Mouse (Mus musculus): ENCODE data around the gene Ccdc42.

The Ccdc42 gene

GRCm38 (mm10) chr11:68586721-68587120 lies at the start of gene Ccdc42:
TSS of gene Ccdc42 (plus strand) at chr11:68587021.
- DNase-seq: no peak

GRCm38 (mm10) chr11:68539621-68540020 lies 47.2 kb upstream of the Ccdc42 start:
- no peak for DNase-seq

GRCm38 (mm10) chr11:68544554-68544953 lies 42.3 kb upstream of the Ccdc42 start:
- DNase-seq: no peak

- no peak for DNase-seq
These were observed 41.6 kb upstream of the Ccdc42 start for GRCm38 (mm10) chr11:68545172-68545571.

- DNase-seq: no peak
These were observed 41.1 kb upstream of the Ccdc42 start for GRCm38 (mm10) chr11:68545682-68546222.

- no peak for DNase-seq
These were observed 39.3 kb upstream of the Ccdc42 start for GRCm38 (mm10) chr11:68547484-68547883.

GRCm38 (mm10) chr11:68549597-68549996 lies 37.2 kb upstream of the Ccdc42 start:
- no peak for DNase-seq

GRCm38 (mm10) chr11:68550358-68550757 lies 36.5 kb upstream of the Ccdc42 start:
- no peak for DNase-seq

- peak; percentile 62 for DNase-seq
These were observed 32.8 kb upstream of the Ccdc42 start for GRCm38 (mm10) chr11:68553981-68554471.

GRCm38 (mm10) chr11:68555918-68556584 lies 30.8 kb upstream of the Ccdc42 start, which contains the start of gene Mfsd6l:
TSS of gene Mfsd6l (plus strand) at chr11:68556186.
- no peak for DNase-seq

GRCm38 (mm10) chr11:68559546-68559945 lies 27.3 kb upstream of the Ccdc42 start:
- DNase-seq: no peak

- DNase-seq: no peak
These were observed 24.6 kb upstream of the Ccdc42 start for GRCm38 (mm10) chr11:68561957-68562950.

GRCm38 (mm10) chr11:68564356-68565031 lies 22.3 kb upstream of the Ccdc42 start:
- DNase-seq: no peak

- no peak for DNase-seq
These were observed 21.8 kb upstream of the Ccdc42 start for GRCm38 (mm10) chr11:68565032-68565429.

GRCm38 (mm10) chr11:68566447-68567059 lies 20.3 kb upstream of the Ccdc42 start:
- DNase-seq: peak; percentile 88

GRCm38 (mm10) chr11:68570861-68571260 lies 16.0 kb upstream of the Ccdc42 start:
- no peak for DNase-seq

GRCm38 (mm10) chr11:68577076-68577475 lies 9.7 kb upstream of the Ccdc42 start:
- no peak for DNase-seq

GRCm38 (mm10) chr11:68579462-68579881 lies 7.3 kb upstream of the Ccdc42 start:
- DNase-seq: peak; percentile 63

- no peak for DNase-seq
These were observed 6.3 kb upstream of the Ccdc42 start for GRCm38 (mm10) chr11:68580566-68580965.

GRCm38 (mm10) chr11:68583225-68583624 lies 3.6 kb upstream of the Ccdc42 start:
- peak; percentile 63 for DNase-seq

GRCm38 (mm10) chr11:68583906-68584480 lies 2.8 kb upstream of the Ccdc42 start:
- no peak for DNase-seq

- no peak for DNase-seq
These were observed 931 bp upstream of the Ccdc42 start for GRCm38 (mm10) chr11:68585890-68586289.
